Mouse (Mus musculus) heart, postnatal 0 days (tissue): ENCODE measurements around the gene Scrn1.

Experiments used
- CTCF ChIP-seq: IDR thresholded peaks from 2 replicates; pipeline ENCODE4 v1.5.1; 2016; ENCODE audit warnings: antibody characterized with exemption, control low read depth, low read depth
- EP300 ChIP-seq: IDR thresholded peaks from 2 replicates; pipeline ENCODE4 v1.6.1; 2016; ENCODE audit warnings: antibody characterized with exemption, low read depth

DNA sequence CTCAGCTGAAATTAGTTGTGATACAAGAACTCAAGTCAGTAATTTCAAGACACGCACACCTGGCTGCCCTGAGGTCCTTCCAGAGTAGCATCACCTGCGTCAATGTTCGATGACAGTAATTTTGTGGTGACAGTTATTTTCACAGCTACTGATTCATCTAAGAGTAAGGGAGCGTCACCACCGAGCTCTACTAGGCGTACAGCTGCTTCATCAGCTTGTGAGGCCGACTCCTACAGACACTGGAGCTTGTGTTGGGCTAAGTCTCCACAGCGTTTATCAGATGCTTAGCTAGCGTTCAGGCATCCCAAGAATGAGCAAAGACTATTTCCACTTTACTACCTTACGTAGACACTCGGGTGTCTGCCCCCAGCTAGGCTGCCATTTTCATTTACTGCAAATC lies 60.0 kb downstream of the Scrn1 start:
- TF ChIP-seq CTCF (no peak), EP300 (no peak)
